Mouse (Mus musculus): Measurements from ENCODE around the gene Tex19.2. TPM values are rescaled to one million over a fixed set of nuclear protein-coding genes. Genes with fewer than 3 reads are reported as not detected.
"Not testable (repeated sequence)": the region's sequence is repeated elsewhere in the genome, so short reads cannot be mapped to it uniquely, and the experiment has no call there.

Gene Tex19.2
- polyA plus RNA-seq, 1 experiment from 2014 or later: not detected

- Histone ChIP-seq H3K4me3 (replicated peaks; ENCODE audit: low read length) (no peak overlapping the region), H3K4me2 (ENCODE audit: low read depth, low read length) (no peak overlapping the region), H3K4me1 (ENCODE audit: control insufficient read depth, insufficient read depth, low read length) (no peaks in the 10 kb centered on the region), H3K9me3 (replicated peaks; ENCODE audit: control insufficient read depth, low read length) (no peaks in the 10 kb centered on the region), H3K27ac (ENCODE audit: low read length) (no peak overlapping the region), H3K27me3 (ENCODE audit: control insufficient read depth, insufficient read depth, low read length) (no peaks in the 10 kb centered on the region), H3K36me3 (ENCODE audit: control insufficient read depth, insufficient read depth, low read length) (no peaks in the 10 kb centered on the region), H3K9ac (ENCODE audit: low read length) (no peak overlapping the region)
- ATAC-seq (ENCODE audit: insufficient read depth, low FRiP score): no peak
- 47% methylated on average over 3 of the region's 3 CpGs for WGBS
Observed at GRCm38 (mm10) chr11:121121151-121121550, 2.7 kb upstream of the Tex19.2 start.

GRCm38 (mm10) chr11:121118106-121118505, 371 bp downstream of the Tex19.2 start:
- Histone ChIP-seq H3K27me3 (ENCODE audit: control insufficient read depth, insufficient read depth, low read length) (no peaks in the 10 kb centered on the region), H3K9ac (ENCODE audit: low read length) (no peak overlapping the region), H3K4me1 (ENCODE audit: control insufficient read depth, insufficient read depth, low read length) (no peaks in the 10 kb centered on the region), H3K4me2 (ENCODE audit: low read depth, low read length) (no peak overlapping the region), H3K4me3 (replicated peaks; ENCODE audit: low read length) (no peak overlapping the region), H3K27ac (ENCODE audit: low read length) (no peak overlapping the region), H3K9me3 (replicated peaks; ENCODE audit: control insufficient read depth, low read length) (no peaks in the 10 kb centered on the region), H3K36me3 (ENCODE audit: control insufficient read depth, insufficient read depth, low read length) (no peaks in the 10 kb centered on the region)
- 94% methylated on average over 18 of the region's 18 CpGs for WGBS
- ATAC-seq (ENCODE audit: insufficient read depth, low FRiP score): no peak

GRCm38 (mm10) chr11:121112091-121112775, 6.2 kb downstream of the Tex19.2 start:
- no peaks in the 10 kb centered on the region for H3K27me3 ChIP-seq (ENCODE audit: control insufficient read depth, insufficient read depth, low read length)
- 74% methylated on average over 5 of the region's 5 CpGs for WGBS
- peaks cover 4% of the 10 kb centered on the region; the same call in 1 of the 2 replicates for H3K4me1 ChIP-seq (ENCODE audit: control insufficient read depth, insufficient read depth, low read length)
- no peak overlapping the region for H3K4me3 ChIP-seq (replicated peaks; ENCODE audit: low read length)
- no peak overlapping the region for H3K9ac ChIP-seq (ENCODE audit: low read length)
- H3K9me3 ChIP-seq (replicated peaks; ENCODE audit: control insufficient read depth, low read length): no peaks in the 10 kb centered on the region
- no peak for ATAC-seq (ENCODE audit: insufficient read depth, low FRiP score)
- no peaks in the 10 kb centered on the region for H3K36me3 ChIP-seq (ENCODE audit: control insufficient read depth, insufficient read depth, low read length)
- no peak overlapping the region for H3K4me2 ChIP-seq (ENCODE audit: low read depth, low read length)
- H3K27ac ChIP-seq (ENCODE audit: low read length): no peak overlapping the region

GRCm38 (mm10) chr11:121111601-121112000, 6.9 kb downstream of the Tex19.2 start:
- WGBS: 72% methylated on average over 1 of the region's 1 CpGs
- no peak for ATAC-seq (ENCODE audit: insufficient read depth, low FRiP score)
- H3K36me3 ChIP-seq (ENCODE audit: control insufficient read depth, insufficient read depth, low read length): no peaks in the 10 kb centered on the region
- H3K27ac ChIP-seq (ENCODE audit: low read length): no peak overlapping the region
- H3K9ac ChIP-seq (ENCODE audit: low read length): no peak overlapping the region
- H3K4me3 ChIP-seq (replicated peaks; ENCODE audit: low read length): no peak overlapping the region
- H3K4me1 ChIP-seq (ENCODE audit: control insufficient read depth, insufficient read depth, low read length): peaks cover 4% of the 10 kb centered on the region; the same call in 1 of the 2 replicates
- no peaks in the 10 kb centered on the region for H3K27me3 ChIP-seq (ENCODE audit: control insufficient read depth, insufficient read depth, low read length)
- H3K9me3 ChIP-seq (replicated peaks; ENCODE audit: control insufficient read depth, low read length): no peaks in the 10 kb centered on the region
- H3K4me2 ChIP-seq (ENCODE audit: low read depth, low read length): no peak overlapping the region

- no peaks in the 10 kb centered on the region for H3K9me3 ChIP-seq (replicated peaks; ENCODE audit: control insufficient read depth, low read length)
- no peak overlapping the region for H3K4me3 ChIP-seq (replicated peaks; ENCODE audit: low read length)
- H3K4me1 ChIP-seq (ENCODE audit: control insufficient read depth, insufficient read depth, low read length): peaks cover 4% of the 10 kb centered on the region; the same call in 1 of the 2 replicates
- H3K4me2 ChIP-seq (ENCODE audit: low read depth, low read length): no peak overlapping the region
- 85% methylated on average over 3 of the region's 3 CpGs for WGBS
- ATAC-seq (ENCODE audit: insufficient read depth, low FRiP score): no peak
- H3K9ac ChIP-seq (ENCODE audit: low read length): no peak overlapping the region
- H3K36me3 ChIP-seq (ENCODE audit: control insufficient read depth, insufficient read depth, low read length): no peaks in the 10 kb centered on the region
- no peak overlapping the region for H3K27ac ChIP-seq (ENCODE audit: low read length)
- no peaks in the 10 kb centered on the region for H3K27me3 ChIP-seq (ENCODE audit: control insufficient read depth, insufficient read depth, low read length)
Observed at GRCm38 (mm10) chr11:121111051-121111450, 7.4 kb downstream of the Tex19.2 start.

GRCm38 (mm10) chr11:121109986-121110385, 8.5 kb downstream of the Tex19.2 start:
- peak; percentile 86 for ATAC-seq (ENCODE audit: insufficient read depth, low FRiP score)
- no peak overlapping the region for H3K27ac ChIP-seq (ENCODE audit: low read length)
- no peak overlapping the region for H3K4me3 ChIP-seq (replicated peaks; ENCODE audit: low read length)
- WGBS: 8% methylated on average over 2 of the region's 2 CpGs
- no peak overlapping the region for H3K9ac ChIP-seq (ENCODE audit: low read length)
- no peaks in the 10 kb centered on the region for H3K9me3 ChIP-seq (replicated peaks; ENCODE audit: control insufficient read depth, low read length)
- H3K4me1 ChIP-seq (ENCODE audit: control insufficient read depth, insufficient read depth, low read length): peaks cover 4% of the 10 kb centered on the region; the same call in 1 of the 2 replicates
- H3K4me2 ChIP-seq (ENCODE audit: low read depth, low read length): no peak overlapping the region
- no peaks in the 10 kb centered on the region for H3K27me3 ChIP-seq (ENCODE audit: control insufficient read depth, insufficient read depth, low read length)
- no peaks in the 10 kb centered on the region for H3K36me3 ChIP-seq (ENCODE audit: control insufficient read depth, insufficient read depth, low read length)

- no peak overlapping the region for H3K9ac ChIP-seq (ENCODE audit: low read length)
- H3K36me3 ChIP-seq (ENCODE audit: control insufficient read depth, insufficient read depth, low read length): no peaks in the 10 kb centered on the region
- H3K27me3 ChIP-seq (ENCODE audit: control insufficient read depth, insufficient read depth, low read length): no peaks in the 10 kb centered on the region
- H3K27ac ChIP-seq (ENCODE audit: low read length): no peak overlapping the region
- peaks cover 4% of the 10 kb centered on the region; the same call in 1 of the 2 replicates for H3K4me1 ChIP-seq (ENCODE audit: control insufficient read depth, insufficient read depth, low read length)
- 48% methylated on average over 9 of the region's 9 CpGs for whole genome bisulfite sequencing
- H3K4me3 ChIP-seq (replicated peaks; ENCODE audit: low read length): no peak overlapping the region
- H3K4me2 ChIP-seq (ENCODE audit: low read depth, low read length): no peak overlapping the region
- H3K9me3 ChIP-seq (replicated peaks; ENCODE audit: control insufficient read depth, low read length): no peaks in the 10 kb centered on the region
- 0 out of 2 replicates have a peak, but pooled peaks have one; percentile 45 for ATAC-seq (ENCODE audit: insufficient read depth, low FRiP score)
Observed at GRCm38 (mm10) chr11:121108061-121108460, 10.4 kb downstream of the Tex19.2 start.

GRCm38 (mm10) chr11:121107242-121107641, 11.2 kb downstream of the Tex19.2 start:
- not testable (repeated sequence) for ATAC-seq (ENCODE audit: insufficient read depth, low FRiP score); H3K9me3 ChIP-seq (replicated peaks; ENCODE audit: control insufficient read depth, low read length); H3K4me3 ChIP-seq (replicated peaks; ENCODE audit: low read length); H3K4me2 ChIP-seq (ENCODE audit: low read depth, low read length); H3K27ac ChIP-seq (ENCODE audit: low read length); H3K9ac ChIP-seq (ENCODE audit: low read length); H3K36me3 ChIP-seq (ENCODE audit: control insufficient read depth, insufficient read depth, low read length); H3K4me1 ChIP-seq (ENCODE audit: control insufficient read depth, insufficient read depth, low read length); H3K27me3 ChIP-seq (ENCODE audit: control insufficient read depth, insufficient read depth, low read length)
- WGBS: 71% methylated on average over 1 of the region's 1 CpGs

- Histone ChIP-seq H3K9me3 (replicated peaks; ENCODE audit: control insufficient read depth, low read length) (no peaks in the 10 kb centered on the region), H3K36me3 (ENCODE audit: control insufficient read depth, insufficient read depth, low read length) (no peaks in the 10 kb centered on the region), H3K4me1 (ENCODE audit: control insufficient read depth, insufficient read depth, low read length) (no peaks in the 10 kb centered on the region), H3K27ac (ENCODE audit: low read length) (no peak overlapping the region), H3K9ac (ENCODE audit: low read length) (no peak overlapping the region), H3K4me3 (replicated peaks; ENCODE audit: low read length) (no peak overlapping the region), H3K4me2 (ENCODE audit: low read depth, low read length) (no peak overlapping the region), H3K27me3 (ENCODE audit: control insufficient read depth, insufficient read depth, low read length) (no peaks in the 10 kb centered on the region)
- no peak for ATAC-seq (ENCODE audit: insufficient read depth, low FRiP score)
- WGBS: 73% methylated on average over 4 of the region's 4 CpGs
Observed at GRCm38 (mm10) chr11:121101124-121101805, 17.2 kb downstream of the Tex19.2 start.

Measured in stomach, embryonic 16.5 days (tissue).